Mouse (Mus musculus) urinary bladder, postnatal 14 days (tissue): ENCODE data around the gene Rpl9-ps1.

Experiments
- DNase-seq: peaks from one replicate; pipeline ENCODE4 v3.0.0; 2021; ENCODE audit warnings: low spot score

Rpl9-ps1 gene

GRCm38 (mm10) chr11:83619037-83619436 lies 26.4 kb downstream of the Rpl9-ps1 start:
- DNase-seq = no peak

DNA sequence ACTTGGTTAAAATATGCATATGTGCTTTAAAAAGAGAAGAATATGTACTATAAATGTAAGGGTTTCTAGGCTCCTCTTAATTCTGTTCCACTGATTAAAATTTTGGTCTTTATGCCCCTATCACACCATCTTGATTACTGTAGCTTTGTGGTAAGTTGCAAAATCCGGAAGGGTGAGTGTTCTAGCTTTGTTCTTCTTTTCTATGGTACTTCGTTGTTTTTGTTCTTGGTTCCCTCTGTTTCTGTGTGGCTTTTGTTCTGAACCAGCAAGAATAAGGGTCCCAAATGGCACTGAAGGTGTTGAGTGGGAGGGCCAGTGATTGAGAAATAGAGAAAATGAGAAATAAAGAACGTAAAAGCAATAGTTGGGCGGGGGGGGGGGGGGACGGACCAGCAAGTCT lies 27.2 kb downstream of the Rpl9-ps1 start:
- no peak for DNase-seq

DNA sequence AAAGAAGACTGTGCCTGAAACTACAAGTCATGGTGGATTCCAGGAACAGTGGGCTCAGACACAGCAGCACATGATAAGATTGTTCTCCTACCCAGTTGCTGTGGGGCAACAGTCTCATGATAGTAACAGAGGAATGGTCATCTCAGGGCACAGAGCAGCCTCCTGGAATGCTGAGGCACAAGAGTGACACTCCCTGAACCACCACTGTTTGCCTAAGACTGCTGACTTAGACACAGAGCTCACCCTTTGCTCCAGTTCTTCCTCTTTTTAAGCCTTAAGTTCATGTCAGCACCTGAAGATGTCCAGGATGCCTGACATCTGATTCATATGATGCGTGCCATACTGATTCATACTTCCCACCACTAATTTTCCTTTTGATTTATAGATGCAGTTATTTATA lies 28.8 kb downstream of the Rpl9-ps1 start:
- DNase-seq = no peak

DNA sequence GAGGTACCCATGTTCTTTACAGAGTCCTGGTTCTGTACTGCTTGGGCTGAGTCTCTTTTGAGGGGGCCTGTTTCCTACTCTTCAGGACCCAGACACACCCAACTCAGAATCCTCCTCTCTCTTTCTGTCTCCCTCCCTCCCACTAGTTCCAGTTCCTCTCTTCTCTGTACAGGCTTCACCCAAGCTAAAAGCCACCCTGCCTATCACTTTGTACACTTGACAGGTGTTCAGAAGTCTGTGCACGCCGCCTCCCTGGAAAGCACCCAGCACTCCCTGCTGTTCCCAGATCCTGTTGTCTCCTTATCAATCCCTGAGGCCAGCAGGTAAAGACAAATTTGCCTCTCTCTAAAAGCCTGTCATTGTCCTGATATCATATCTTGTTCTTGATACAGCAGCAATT lies 34.5 kb downstream of the Rpl9-ps1 start:
- DNase-seq = no peak

DNA sequence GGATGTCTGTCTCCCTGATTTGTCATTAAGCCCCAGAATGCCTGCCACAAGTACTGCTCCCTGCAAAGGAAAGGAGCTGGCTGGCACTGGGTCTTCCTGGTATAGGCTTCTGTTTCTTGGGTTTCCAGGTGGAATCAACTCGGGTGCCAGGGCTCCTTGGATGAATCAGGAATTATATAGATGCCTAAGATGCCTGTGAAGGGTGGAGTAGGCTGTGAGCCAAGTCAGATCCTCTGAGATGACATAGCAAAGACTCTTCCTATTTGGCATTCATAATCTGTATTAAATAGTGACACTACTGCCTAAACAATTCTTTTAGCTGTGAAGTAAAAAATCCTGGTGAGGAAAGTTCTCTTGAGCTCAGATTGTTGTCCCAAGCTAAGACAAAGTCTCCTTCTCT lies 39.0 kb downstream of the Rpl9-ps1 start:
- no peak for DNase-seq

- no peak for DNase-seq
Measured at GRCm38 (mm10) chr11:83605535-83605934, 39.9 kb downstream of the Rpl9-ps1 start.

DNA sequence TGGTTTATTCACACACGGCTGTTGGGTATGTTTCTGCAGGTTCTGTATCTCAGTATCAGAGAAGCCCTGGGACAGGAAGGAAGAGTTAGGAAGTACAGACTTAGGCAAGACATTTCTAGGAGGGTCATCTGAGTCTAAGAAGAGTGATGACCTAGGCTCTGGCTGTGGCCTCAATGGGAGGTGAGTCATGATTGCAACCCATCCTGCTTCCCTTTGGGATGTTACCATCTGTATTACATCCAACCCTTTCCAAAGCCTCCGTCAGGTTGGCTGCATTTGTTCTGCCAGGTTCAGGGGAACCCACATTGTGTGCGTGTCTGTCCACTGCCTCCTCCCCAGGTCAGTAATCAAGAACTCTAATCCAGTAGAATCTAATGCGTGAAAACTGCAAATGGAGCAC lies 40.7 kb downstream of the Rpl9-ps1 start:
- no peak for DNase-seq

GRCm38 (mm10) chr11:83603399-83603798 lies 42.0 kb downstream of the Rpl9-ps1 start:
- no peak for DNase-seq

DNA sequence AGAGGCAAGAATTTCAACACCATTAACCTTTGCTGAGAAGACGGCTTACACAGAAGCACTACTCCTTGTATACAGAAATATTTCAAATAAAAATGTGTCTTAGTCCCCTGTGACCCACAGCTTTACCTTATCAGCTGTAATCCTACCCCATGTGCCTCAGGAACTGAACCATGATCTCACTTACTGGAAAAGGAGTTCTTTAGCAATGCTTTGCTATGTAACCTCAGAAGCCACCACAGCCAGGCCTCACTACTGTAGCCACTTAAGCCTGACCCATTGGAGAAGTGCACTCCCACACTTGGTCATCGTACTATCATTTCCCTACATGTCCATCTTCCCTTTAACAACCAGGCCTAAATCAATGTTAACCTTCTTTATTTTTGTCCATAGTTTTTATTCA lies 44.8 kb downstream of the Rpl9-ps1 start:
- no peak for DNase-seq

DNA sequence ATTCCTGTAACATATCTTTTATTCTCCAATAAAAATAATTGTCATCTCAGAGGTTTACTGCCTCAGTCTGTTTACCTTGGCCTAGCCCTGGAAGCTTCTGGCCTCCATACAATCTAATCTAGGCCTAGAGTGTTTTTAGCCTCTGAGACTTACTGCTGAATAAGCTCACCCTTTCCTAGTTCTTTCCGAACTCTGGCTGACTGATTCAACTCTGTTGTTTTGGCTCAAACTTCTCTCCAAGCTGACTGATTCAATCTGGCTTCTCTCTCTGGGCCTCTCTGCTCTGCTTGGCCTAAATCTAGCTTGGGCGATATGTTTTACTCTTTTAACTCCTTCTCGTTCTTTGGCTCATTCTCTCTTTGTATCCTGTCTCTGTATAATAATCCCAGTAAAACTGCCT lies 46.4 kb downstream of the Rpl9-ps1 start:
- no peak for DNase-seq

DNA sequence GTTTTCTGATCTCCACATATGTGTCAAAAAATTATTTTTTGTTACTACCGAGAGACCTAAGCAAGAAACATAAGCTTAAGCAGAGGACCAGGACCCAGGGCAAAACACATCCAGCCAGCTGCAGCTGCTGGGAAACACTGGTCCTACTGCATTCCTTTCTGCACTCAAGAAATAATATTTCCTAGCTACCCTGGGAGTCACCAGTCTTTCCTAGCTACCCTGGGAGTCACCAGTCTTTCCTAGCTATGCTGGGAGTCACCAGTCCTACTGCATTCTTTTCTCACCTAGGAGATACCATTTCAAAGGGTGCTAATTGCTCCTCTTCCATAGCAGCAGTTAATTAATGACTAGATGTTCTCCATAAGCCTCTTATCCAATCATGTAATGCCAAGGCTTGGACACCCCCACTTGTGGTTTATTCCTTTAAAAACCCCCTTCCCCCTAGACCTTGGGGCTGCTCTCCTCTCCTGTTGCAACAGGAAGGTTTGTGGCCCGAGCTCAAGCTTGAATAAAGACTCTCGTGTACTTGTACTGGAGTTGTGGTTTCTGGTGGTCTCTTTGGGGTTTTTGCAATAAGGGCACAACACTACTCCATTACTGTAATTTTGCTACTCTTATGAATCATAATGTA lies 47.1 kb downstream of the Rpl9-ps1 start:
- no peak for DNase-seq

DNA sequence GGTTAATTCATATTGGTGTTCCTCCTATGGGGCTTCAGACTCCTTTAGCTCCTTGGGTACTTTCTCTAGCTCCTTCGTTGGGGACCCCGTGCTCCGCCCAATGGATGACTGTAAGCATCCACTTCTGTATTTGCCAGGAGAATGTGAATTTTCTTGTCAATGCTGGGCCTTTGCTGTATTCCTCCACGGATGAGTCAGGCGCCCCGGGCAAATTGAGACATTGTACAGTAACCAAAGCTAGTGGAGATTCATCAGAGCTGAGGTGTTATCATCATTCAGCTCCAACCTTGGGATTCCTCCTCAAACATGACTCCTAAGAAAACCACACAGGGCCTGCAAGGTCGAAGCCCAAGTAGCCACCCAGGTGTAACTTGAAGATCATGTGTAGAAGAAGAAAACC lies 47.6 kb downstream of the Rpl9-ps1 start:
- no peak for DNase-seq

GRCm38 (mm10) chr11:83595669-83596455 lies 49.6 kb downstream of the Rpl9-ps1 start:
- DNase-seq = no peak
